ENCODE assay signal across 19 mouse cellular contexts in genomic region chr11:53516775-53517627, GRCm38 (mm10). TPM values are rescaled to one million over a fixed set of nuclear protein-coding genes. Genes with fewer than 3 reads are reported as not detected.
DNase-seq lines count a peak whose midpoint lies in the region; ATAC-seq and TF ChIP-seq lines count a peak whose summit lies in the region.
"Had no signal": no experiment of that assay in that cellular context is flagged by ENCODE, and none has a peak within 500 bp of the region (broad histone marks: within the 10 kb centered on the region; RNA-seq: fewer than 3 reads in every experiment).

No protein-coding gene starts in this region.

- WGBS in lung, embryonic 16.5 days = 31% methylated on average over 8 of the region's 8 CpGs
- 40% methylated on average over 8 of the region's 8 CpGs for WGBS in lung, adult 2 months
- 18% methylated on average over 8 of the region's 8 CpGs for WGBS in liver, embryonic 16.5 days (ENCODE audit: insufficient replicate concordance)
- 55% methylated on average over 8 of the region's 8 CpGs for WGBS in midbrain, embryonic 14.5 days

- intact Hi-C loops in heart, postnatal 10 days (cut with DNase I) = no loop called here

- peak; percentile 24; the same call in 1 of the 2 replicates for ATAC-seq in lung, embryonic 16.5 days (ENCODE audit: low read depth)
- ATAC-seq in common myeloid progenitor, adult 5-6 weeks (replicated peaks; ENCODE audit: low read depth, poor library complexity, severe bottlenecking) = 0 out of 2 replicates have a peak, but pooled peaks have one; percentile 26
- ATAC-seq in liver, embryonic 16.5 days (ENCODE audit: low read depth) = peak; percentile 25
- ATAC-seq in midbrain, embryonic 14.5 days (ENCODE audit: low FRiP score, low TSS enrichment) = no peak
- ATAC-seq: inflammation-experienced regulatory T-cells, adult 6 months; midbrain, embryonic 13.5 days had no signal

- H3K4me3 ChIP-seq in lung, embryonic 16.5 days (ENCODE audit: low read length) = no peak overlapping the region
- H3K4me3 ChIP-seq in lung, adult 2 months (replicated peaks; ENCODE audit: extremely low read depth, low read depth, low read length) = no peak overlapping the region
- no peak overlapping the region for H3K4me3 ChIP-seq in liver, embryonic 16.5 days (ENCODE audit: low read depth, low read length)
- H3K4me3 ChIP-seq in midbrain, embryonic 14.5 days (replicated peaks; ENCODE audit: low read depth, low read length) = no peak overlapping the region
- H3K4me3 ChIP-seq: gastrocnemius, adult 2 months; midbrain, embryonic 13.5 days had no signal

- DNase-seq in lung, adult 2 months = no peak
- DNase-seq in thymus, postnatal 25 days = peak; percentile 36
- no peak for DNase-seq in midbrain, embryonic 14.5 days
- no peak for DNase-seq in right cerebral cortex, adult 18-20 months
- no peak for DNase-seq in heart, postnatal 10 days
- DNase-seq: adrenal gland, adult 8-10 months; cerebellum, adult 18-20 months; gastrocnemius, adult 2 months; right cerebral cortex, postnatal 4 days had no signal

- no peak overlapping the region for H3K4me2 ChIP-seq in lung, embryonic 16.5 days (ENCODE audit: low read depth, low read length)
- no peak overlapping the region for H3K4me2 ChIP-seq in liver, embryonic 16.5 days (ENCODE audit: low read depth, low read length)
- H3K4me2 ChIP-seq in midbrain, embryonic 14.5 days (ENCODE audit: low read length) = no peak overlapping the region
- H3K4me2 ChIP-seq: midbrain, embryonic 13.5 days had no signal

- no peak for TF ChIP-seq POLR2A in lung, adult 2 months (IDR thresholded peaks at IDR 0.05; ENCODE audit: borderline replicate concordance, extremely low read depth, low read depth, low read length)

- no peaks in the 10 kb centered on the region for H3K9me3 ChIP-seq in lung, embryonic 16.5 days (ENCODE audit: control insufficient read depth, low read length)
- no peaks in the 10 kb centered on the region for H3K9me3 ChIP-seq in liver, embryonic 16.5 days (replicated peaks; ENCODE audit: control insufficient read depth, low read length)
- no peaks in the 10 kb centered on the region for H3K9me3 ChIP-seq in midbrain, embryonic 14.5 days (ENCODE audit: control insufficient read depth, low read length)
- H3K9me3 ChIP-seq: midbrain, embryonic 13.5 days had no signal

- H3K27me3 ChIP-seq in lung, embryonic 16.5 days (ENCODE audit: control insufficient read depth, insufficient read depth, low read depth, low read length) = no peaks in the 10 kb centered on the region
- H3K27me3 ChIP-seq in liver, embryonic 16.5 days (ENCODE audit: control insufficient read depth, insufficient read depth, low read depth, low read length) = no peaks in the 10 kb centered on the region
- 0 out of 2 replicates have a peak, but pooled peaks cover 8% of the 10 kb centered on the region for H3K27me3 ChIP-seq in midbrain, embryonic 14.5 days (ENCODE audit: control insufficient read depth, insufficient read depth, low read length)

- no peaks in the 10 kb centered on the region for H3K36me3 ChIP-seq in lung, embryonic 16.5 days (ENCODE audit: control insufficient read depth, insufficient read depth, low read length)
- H3K36me3 ChIP-seq in liver, embryonic 16.5 days (ENCODE audit: control insufficient read depth, insufficient read depth) = no peaks in the 10 kb centered on the region
- no peaks in the 10 kb centered on the region for H3K36me3 ChIP-seq in midbrain, embryonic 14.5 days (ENCODE audit: control insufficient read depth, insufficient read depth, low read length)
- H3K36me3 ChIP-seq: midbrain, embryonic 13.5 days had no signal

- H3K9ac ChIP-seq in lung, embryonic 16.5 days (ENCODE audit: low read length) = no peak overlapping the region; the same call in 1 of the 2 replicates
- H3K9ac ChIP-seq in liver, embryonic 16.5 days (ENCODE audit: low read depth, low read length) = no peak overlapping the region
- H3K9ac ChIP-seq in midbrain, embryonic 14.5 days (replicated peaks; ENCODE audit: low read length) = no peak overlapping the region
- H3K9ac ChIP-seq: midbrain, embryonic 13.5 days had no signal

- peak overlapping the region; percentile 63 for H3K27ac ChIP-seq in lung, embryonic 16.5 days (ENCODE audit: low read length)
- peak overlapping the region; percentile 68 for H3K27ac ChIP-seq in liver, embryonic 16.5 days (ENCODE audit: low read length)
- no peak overlapping the region for H3K27ac ChIP-seq in midbrain, embryonic 14.5 days (replicated peaks; ENCODE audit: low read depth, low read length)
- H3K27ac ChIP-seq: gastrocnemius, adult 2 months; midbrain, embryonic 13.5 days had no signal

- TF ChIP-seq CTCF in lung, adult 2 months (IDR thresholded peaks at IDR 0.05; ENCODE audit: insufficient read depth, low read length) = no peak

- H3K4me1 ChIP-seq in lung, embryonic 16.5 days (replicated peaks; ENCODE audit: control insufficient read depth, insufficient read depth, low read length) = peaks cover 21% of the 10 kb centered on the region
- peaks cover 8% of the 10 kb centered on the region for H3K4me1 ChIP-seq in lung, adult 2 months (ENCODE audit: control insufficient read depth, insufficient read depth, low read length)
- peaks cover 38% of the 10 kb centered on the region for H3K4me1 ChIP-seq in liver, embryonic 16.5 days (ENCODE audit: control insufficient read depth, low read depth, low read length)
- H3K4me1 ChIP-seq in midbrain, embryonic 14.5 days (ENCODE audit: control insufficient read depth, insufficient read depth, low read length) = peaks cover 15% of the 10 kb centered on the region

RNA-seq across cellular contexts. Expression of gene Sept8, which starts 2.1 kb away (rescaled TPM):
- polyA plus RNA-seq in lung, embryonic 16.5 days (2015; fragmentation: Nextera tagmentation; extraction: Ambion mirVana) = 23.6 and 27.1 TPM in 2 replicates
- 40.8 and 49.5 TPM in 2 replicates for polyA plus RNA-seq in lung, adult 2 months (2012; rRNA removed)
- total RNA-seq in common myeloid progenitor, adult 5-6 weeks (2017) = 64.2 and 75.0 TPM in 2 replicates
- 16.5 and 18.9 TPM in 2 replicates for polyA plus RNA-seq in liver, embryonic 16.5 days (2015; fragmentation: Nextera tagmentation; extraction: Ambion mirVana)
- polyA plus RNA-seq in midbrain, embryonic 14.5 days (2014; fragmentation: Nextera tagmentation; extraction: Ambion mirVana) = 13.0 and 16.5 TPM in 2 replicates
- 10 to 100 TPM; 62.5 to 62.7 TPM for total RNA-seq in heart, postnatal 10 days (2021)

RNA-seq across cellular contexts. Expression of gene Sowaha, which starts 36.9 kb away (rescaled TPM):
- 0.13 and 0.25 TPM in 2 replicates for polyA plus RNA-seq in lung, embryonic 16.5 days (2015; fragmentation: Nextera tagmentation; extraction: Ambion mirVana)
- polyA plus RNA-seq in lung, adult 2 months (2012; rRNA removed) = 0.86 and 0.98 TPM in 2 replicates
- 1.0 and 1.5 TPM in 2 replicates for total RNA-seq in common myeloid progenitor, adult 5-6 weeks (2017)
- 13.5 and 15.9 TPM in 2 replicates for polyA plus RNA-seq in liver, embryonic 16.5 days (2015; fragmentation: Nextera tagmentation; extraction: Ambion mirVana)
- polyA plus RNA-seq in midbrain, embryonic 14.5 days (2014; fragmentation: Nextera tagmentation; extraction: Ambion mirVana) = 0.50 and 0.69 TPM in 2 replicates
- under 1 TPM; 0.10 TPM for total RNA-seq in heart, postnatal 10 days (2021)
- total RNA-seq: neutrophil, adult 5-6 weeks had no signal
- polyA plus RNA-seq: inflammation-experienced regulatory T-cells, adult 6 months had no signal

RNA-seq across cellular contexts. Expression of gene Gm9945, which starts 37.0 kb away (rescaled TPM):
- not detected in 2 replicates for polyA plus RNA-seq in lung, embryonic 16.5 days (2015; fragmentation: Nextera tagmentation; extraction: Ambion mirVana)
- polyA plus RNA-seq in lung, adult 2 months (2012; rRNA removed) = not detected in 2 replicates
- total RNA-seq in common myeloid progenitor, adult 5-6 weeks (2017) = not detected in 2 replicates
- 0.49 and 0.64 TPM in 2 replicates for polyA plus RNA-seq in liver, embryonic 16.5 days (2015; fragmentation: Nextera tagmentation; extraction: Ambion mirVana)
- not detected in 2 replicates for polyA plus RNA-seq in midbrain, embryonic 14.5 days (2014; fragmentation: Nextera tagmentation; extraction: Ambion mirVana)
- not detected for total RNA-seq in heart, postnatal 10 days (2021)
- total RNA-seq: adrenal gland, adult 8-10 months; gastrocnemius, adult 2 months; neutrophil, adult 5-6 weeks had no signal
- polyA plus RNA-seq: heart, embryonic 14.5 days; inflammation-experienced regulatory T-cells, adult 6 months; large intestine, adult 2 months; midbrain, embryonic 13.5 days; stomach, embryonic 16.5 days had no signal

RNA-seq across cellular contexts. Expression of gene Gm9837, which starts 46.7 kb away (rescaled TPM):
- polyA plus RNA-seq in lung, embryonic 16.5 days (2015; fragmentation: Nextera tagmentation; extraction: Ambion mirVana) = not detected in 2 replicates
- polyA plus RNA-seq in lung, adult 2 months (2012; rRNA removed) = not detected in 2 replicates
- not detected in 2 replicates for total RNA-seq in common myeloid progenitor, adult 5-6 weeks (2017)
- not detected in 2 replicates for polyA plus RNA-seq in liver, embryonic 16.5 days (2015; fragmentation: Nextera tagmentation; extraction: Ambion mirVana)
- not detected in 2 replicates for polyA plus RNA-seq in midbrain, embryonic 14.5 days (2014; fragmentation: Nextera tagmentation; extraction: Ambion mirVana)
- total RNA-seq in heart, postnatal 10 days (2021) = not detected
- total RNA-seq: adrenal gland, adult 8-10 months; gastrocnemius, adult 2 months; left cerebral cortex, postnatal 25 days; neutrophil, adult 5-6 weeks had no signal
- polyA plus RNA-seq: heart, embryonic 14.5 days; inflammation-experienced regulatory T-cells, adult 6 months; large intestine, adult 2 months; midbrain, embryonic 13.5 days; stomach, embryonic 16.5 days had no signal

RNA-seq across cellular contexts. Expression of gene Kif3a, which starts 50.2 kb away (rescaled TPM):
- polyA plus RNA-seq in lung, embryonic 16.5 days (2015; fragmentation: Nextera tagmentation; extraction: Ambion mirVana) = 65.9 and 68.8 TPM in 2 replicates
- polyA plus RNA-seq in lung, adult 2 months (2012; rRNA removed) = 5.4 and 8.5 TPM in 2 replicates
- total RNA-seq in common myeloid progenitor, adult 5-6 weeks (2017) = 18.9 and 20.0 TPM in 2 replicates
- 7.4 and 9.7 TPM in 2 replicates for polyA plus RNA-seq in liver, embryonic 16.5 days (2015; fragmentation: Nextera tagmentation; extraction: Ambion mirVana)
- 301 and 306 TPM in 2 replicates for polyA plus RNA-seq in midbrain, embryonic 14.5 days (2014; fragmentation: Nextera tagmentation; extraction: Ambion mirVana)
- 10 to 100 TPM; 12.3 to 14.4 TPM for total RNA-seq in heart, postnatal 10 days (2021)
